Mouse (Mus musculus) ovary, postnatal 36 days (tissue): Measurements from ENCODE around the gene Mrps31.

ENCODE experiments used
- DNase-seq: peaks from one replicate; pipeline ENCODE4 v3.0.0; 2022; ENCODE audit warnings: low spot score, mixed read lengths

Gene Mrps31

DNA sequence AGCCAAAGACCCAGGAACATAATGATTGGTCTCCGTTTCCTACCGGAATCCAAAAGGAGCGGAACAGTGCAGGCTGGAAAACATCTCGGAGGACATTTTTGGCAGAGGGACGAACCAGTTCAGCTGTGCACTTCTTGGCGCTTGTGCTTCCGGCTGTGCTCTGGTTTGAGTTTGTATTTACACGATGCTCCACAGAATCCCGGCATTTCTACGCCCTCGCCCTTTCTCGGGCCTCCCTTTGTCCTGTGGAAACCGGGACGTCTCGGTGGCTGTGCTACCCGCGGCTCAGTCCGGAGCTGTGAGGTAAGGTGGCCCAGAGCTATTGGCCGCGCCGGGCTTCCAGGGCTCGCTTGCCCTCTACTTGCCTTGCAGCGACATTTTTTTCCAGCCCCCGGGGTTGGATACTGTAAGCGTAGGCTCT lies at the start of gene Mrps31:
Gene Mrps31 (plus strand): TSS at position 80 of the 421 bp plus-strand sequence.
- peak; percentile 69 for DNase-seq

GRCm38 (mm10) chr8:22376311-22376710 lies 34.9 kb upstream of the Mrps31 start:
- no peak for DNase-seq

- peak; percentile 43 for DNase-seq
Observed at GRCm38 (mm10) chr8:22376903-22377302, 34.3 kb upstream of the Mrps31 start.

GRCm38 (mm10) chr8:22380934-22381333 lies 30.2 kb upstream of the Mrps31 start:
- no peak for DNase-seq

DNA sequence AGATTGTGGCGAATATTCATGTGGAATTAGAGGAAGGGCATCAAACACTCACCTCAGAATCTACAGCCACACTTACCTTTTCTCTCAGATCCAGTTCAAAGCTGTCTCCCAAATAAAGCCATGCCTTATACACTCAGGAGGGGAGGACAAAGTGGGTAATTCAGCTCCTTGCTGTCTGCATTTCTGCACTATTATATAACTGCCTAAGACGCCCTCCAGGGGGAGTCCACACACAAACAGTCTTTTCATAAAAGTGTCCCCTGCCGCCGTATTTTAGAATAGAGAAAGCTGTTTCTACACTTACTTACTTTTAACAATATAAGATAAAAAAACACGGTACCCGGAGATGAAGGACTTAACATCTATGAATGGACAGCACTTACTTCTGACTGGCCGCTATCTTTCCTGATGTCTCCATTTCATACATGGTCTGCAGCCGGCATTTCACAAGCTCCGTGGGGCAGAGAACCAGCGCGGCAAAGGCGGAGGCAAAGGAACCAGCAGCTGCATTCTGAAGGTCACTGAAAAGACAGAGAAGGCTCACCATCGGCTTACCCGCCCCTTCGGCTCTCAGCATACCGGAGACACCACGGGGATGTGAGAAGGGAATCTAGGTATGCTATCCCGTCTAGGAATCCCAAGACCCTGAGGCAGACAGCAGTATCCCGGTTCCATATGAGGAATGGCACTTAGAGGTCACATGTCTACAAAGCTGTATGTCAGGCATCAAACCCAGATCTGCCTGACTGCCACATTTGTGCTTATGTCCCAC lies 28.2 kb upstream of the Mrps31 start:
- DNase-seq, result no peak

DNA sequence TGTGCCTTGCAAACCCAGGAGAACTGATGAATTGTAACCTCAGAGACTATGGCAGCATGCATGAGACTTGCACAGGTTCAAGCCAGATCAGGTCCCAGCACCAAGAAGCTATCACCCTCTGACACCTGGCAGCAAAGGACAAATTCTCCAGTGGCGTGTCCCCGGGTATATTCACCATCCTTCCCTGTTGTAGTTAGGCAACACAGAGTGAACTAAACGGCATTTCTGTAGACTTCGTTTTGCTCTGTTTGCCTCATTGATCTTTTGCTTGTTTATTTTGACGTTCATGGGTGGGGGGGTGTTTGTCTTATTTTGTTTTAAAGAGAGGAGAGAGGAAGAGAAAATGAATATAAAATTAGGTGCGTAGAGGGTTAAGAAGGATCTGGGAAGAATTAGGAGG lies 26.0 kb upstream of the Mrps31 start:
- DNase-seq, result no peak

DNA sequence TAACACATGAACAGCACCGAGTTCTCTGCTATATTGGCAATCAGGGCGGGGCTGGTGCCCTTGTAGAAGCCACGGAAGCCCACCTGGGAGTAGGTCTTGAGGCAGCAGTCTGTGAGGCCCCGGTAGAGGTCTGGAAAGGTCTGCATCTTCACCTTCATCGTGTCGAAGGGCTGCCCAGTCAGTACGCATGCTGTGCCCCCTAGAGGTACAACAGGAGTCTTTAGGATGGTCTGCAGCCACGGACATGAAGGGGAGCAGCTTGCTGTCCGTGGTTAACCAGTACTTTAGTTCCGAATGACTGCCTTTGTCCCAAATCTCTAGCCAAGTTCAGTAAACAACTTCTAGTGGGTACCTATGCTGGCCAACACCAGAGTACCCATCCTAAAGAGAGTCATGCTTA lies 21.3 kb upstream of the Mrps31 start:
- DNase-seq, result no peak

GRCm38 (mm10) chr8:22390766-22391463 lies 20.2 kb upstream of the Mrps31 start:
- no peak for DNase-seq

- DNase-seq, result no peak
Observed at GRCm38 (mm10) chr8:22394471-22394870, 16.7 kb upstream of the Mrps31 start.

DNA sequence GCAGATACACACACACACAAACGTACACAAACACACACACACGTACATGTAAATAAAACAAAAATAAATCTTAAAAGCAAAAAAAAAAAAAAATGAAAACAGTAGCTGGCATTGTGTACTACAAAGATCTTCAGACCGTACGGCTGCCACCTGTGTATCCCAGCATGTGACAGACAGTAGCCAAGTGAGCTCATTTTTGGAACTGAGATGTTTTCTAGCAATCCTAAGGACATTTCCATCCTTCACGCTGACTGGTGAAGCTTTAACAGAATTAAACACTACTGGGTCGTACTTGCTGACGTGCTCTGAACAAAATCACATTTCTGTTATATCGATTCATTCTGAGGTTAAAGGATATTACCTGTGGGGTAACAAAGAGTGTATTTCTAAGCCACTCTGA lies 15.9 kb upstream of the Mrps31 start:
- no peak for DNase-seq

- no peak for DNase-seq
Observed at GRCm38 (mm10) chr8:22397811-22398141, 13.4 kb upstream of the Mrps31 start.

GRCm38 (mm10) chr8:22398142-22398951 lies 12.8 kb upstream of the Mrps31 start, which contains the start of gene Slc25a15:
Gene Slc25a15 (minus strand): TSS chr8:22398597.
- DNase-seq, result peak; percentile 92

GRCm38 (mm10) chr8:22399285-22399880 lies 11.8 kb upstream of the Mrps31 start:
- no peak for DNase-seq

DNA sequence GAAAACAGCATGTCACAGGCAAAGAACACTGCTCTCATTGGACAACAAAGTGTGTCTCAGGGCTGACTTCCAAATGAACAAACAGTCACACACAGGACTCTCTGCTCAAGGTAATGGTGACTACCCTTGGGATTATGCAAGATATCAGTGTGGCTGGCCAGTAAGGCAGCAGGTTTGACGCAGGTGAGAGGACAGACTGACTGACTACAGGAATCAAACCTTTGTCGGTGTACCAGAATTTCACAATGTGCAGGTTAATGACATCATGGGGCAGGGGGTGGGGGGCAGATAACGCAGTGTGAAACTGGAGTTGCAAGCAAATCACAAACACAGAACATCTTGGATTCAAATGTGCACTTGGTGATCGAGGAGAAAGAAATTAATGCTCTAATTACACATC lies 10.6 kb upstream of the Mrps31 start:
- DNase-seq, result no peak

DNA sequence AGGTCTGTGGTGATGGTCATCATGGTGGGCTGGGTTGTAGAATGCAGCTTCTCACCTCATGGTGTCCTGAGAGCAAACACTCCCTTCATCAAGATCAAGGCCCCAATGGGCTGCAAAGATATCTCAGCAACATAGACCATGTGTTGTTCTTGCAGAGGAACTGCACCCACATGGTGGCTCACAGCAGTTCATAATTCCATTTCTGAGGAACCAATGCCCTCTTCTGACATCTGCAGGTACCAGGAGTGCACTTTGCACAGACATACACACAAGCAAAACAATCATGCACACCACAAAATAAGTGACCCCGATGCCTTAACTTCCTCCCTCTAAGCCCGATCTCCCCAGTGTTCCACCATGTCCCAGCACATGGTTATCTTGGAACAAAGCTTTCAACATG lies 7.9 kb upstream of the Mrps31 start:
- DNase-seq, result no peak

GRCm38 (mm10) chr8:22405733-22406132 lies 5.4 kb upstream of the Mrps31 start:
- DNase-seq, result no peak

DNA sequence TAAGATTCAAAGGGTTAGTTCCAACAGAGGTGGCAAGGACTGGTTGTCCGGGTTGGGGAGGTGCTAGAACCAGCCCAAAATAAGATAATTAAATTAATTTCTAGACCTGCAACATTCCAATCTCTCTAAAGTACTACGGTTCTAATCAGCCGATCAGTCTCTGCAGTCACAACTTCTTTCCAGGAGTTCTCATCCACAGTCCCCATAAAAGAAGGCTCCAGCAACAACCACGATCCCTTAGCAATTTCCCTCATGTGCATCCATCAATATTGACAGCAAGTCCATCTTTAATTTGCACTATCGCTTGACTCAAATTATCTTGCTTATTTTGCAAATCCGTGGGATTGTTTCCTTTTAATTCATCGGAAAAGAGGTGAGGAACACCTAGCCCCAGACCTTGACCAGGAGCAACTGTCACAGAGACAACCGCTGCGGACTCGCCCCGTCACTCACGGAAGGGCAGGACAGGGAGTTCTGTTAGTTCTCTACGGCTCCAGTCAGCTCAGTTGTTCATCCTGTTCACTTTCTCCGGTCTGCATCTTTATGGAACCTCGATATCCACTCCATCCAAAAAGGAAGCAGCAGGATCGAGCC lies 376 bp upstream of the Mrps31 start:
- no peak for DNase-seq

DNA sequence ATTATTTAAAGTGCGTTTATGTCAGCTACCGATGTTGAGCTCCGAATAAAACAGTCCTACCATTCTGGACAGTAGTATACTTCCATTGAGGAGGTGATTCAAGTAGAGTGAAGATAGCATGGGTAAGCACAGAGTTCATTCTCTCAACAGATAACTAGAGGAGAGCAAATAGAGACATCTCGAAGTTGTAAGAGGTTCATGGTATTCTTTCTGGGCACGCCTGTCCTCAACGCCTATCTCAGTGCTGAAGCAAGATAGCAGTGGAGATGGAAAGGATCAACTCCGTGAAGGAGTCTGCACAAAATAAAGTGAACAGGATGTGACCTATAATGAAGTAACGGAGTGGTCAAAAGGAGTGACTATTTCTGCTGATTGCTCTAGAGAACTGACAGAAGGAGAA lies 810 bp downstream of the Mrps31 start:
- DNase-seq, result no peak
